Mouse (Mus musculus): Measurements from ENCODE around the gene Fam189a2. TPM values are rescaled to one million over a fixed set of nuclear protein-coding genes. Genes with fewer than 3 reads are reported as not detected.

Fam189a2 gene
- polyA plus RNA-seq (2014; fragmentation: Nextera tagmentation; extraction: Ambion mirVana): 8.3 and 9.3 TPM in 2 replicates

GRCm38 (mm10) chr19:24030871-24031556 is at the start of gene Fam189a2:
Gene Fam189a2, minus strand, starts transcription at chr19:24031019.
- H3K4me1 ChIP-seq (ENCODE audit: control insufficient read depth, insufficient read depth, low read length): peaks cover 8% of the 10 kb centered on the region
- no peaks in the 10 kb centered on the region for H3K36me3 ChIP-seq (ENCODE audit: control insufficient read depth, insufficient read depth, low read length)
- peak within 1 kb of the TSS; percentile 79 for H3K4me2 ChIP-seq
- no peaks in the 10 kb centered on the region for H3K9me3 ChIP-seq (replicated peaks; ENCODE audit: control insufficient read depth, low read length)
- H3K4me3 ChIP-seq (ENCODE audit: low read depth, low read length): peak within 1 kb of the TSS; percentile 74
- H3K9ac ChIP-seq (ENCODE audit: low read depth, low read length): peak within 1 kb of the TSS; percentile 82
- H3K27me3 ChIP-seq (ENCODE audit: control insufficient read depth, insufficient read depth, low read length): peaks cover 4% of the 10 kb centered on the region; the same call in 1 of the 2 replicates
- 1% methylated on average over 29 of the region's 65 CpGs for WGBS (ENCODE audit: insufficient replicate concordance)
- H3K27ac ChIP-seq (ENCODE audit: low read depth, low read length): peak within 1 kb of the TSS; percentile 81
- ATAC-seq (replicated peaks; ENCODE audit: insufficient number of reproducible peaks, low FRiP score, low TSS enrichment): peak; percentile 79

DNA sequence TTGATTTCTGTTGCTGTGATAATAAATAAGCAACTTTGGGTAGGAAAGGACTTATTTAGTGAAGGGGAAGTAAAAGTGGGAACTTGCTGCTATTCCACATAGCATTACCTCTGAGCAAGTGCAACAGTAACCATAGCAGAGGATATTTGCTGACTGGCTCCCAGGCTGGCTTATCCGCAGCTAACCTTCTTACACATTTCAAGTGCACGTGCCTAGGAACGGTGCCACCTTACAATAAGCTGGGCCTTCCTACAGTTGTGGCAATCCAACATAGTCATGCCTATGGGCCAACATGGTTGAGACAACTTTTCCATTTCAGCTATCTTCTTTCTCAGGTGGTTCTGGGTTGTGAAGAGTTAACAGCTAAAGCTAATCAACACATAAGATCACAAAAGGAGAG is 46.8 kb upstream of the Fam189a2 start:
- no peak for ATAC-seq (replicated peaks; ENCODE audit: insufficient number of reproducible peaks, low FRiP score, low TSS enrichment)

DNA sequence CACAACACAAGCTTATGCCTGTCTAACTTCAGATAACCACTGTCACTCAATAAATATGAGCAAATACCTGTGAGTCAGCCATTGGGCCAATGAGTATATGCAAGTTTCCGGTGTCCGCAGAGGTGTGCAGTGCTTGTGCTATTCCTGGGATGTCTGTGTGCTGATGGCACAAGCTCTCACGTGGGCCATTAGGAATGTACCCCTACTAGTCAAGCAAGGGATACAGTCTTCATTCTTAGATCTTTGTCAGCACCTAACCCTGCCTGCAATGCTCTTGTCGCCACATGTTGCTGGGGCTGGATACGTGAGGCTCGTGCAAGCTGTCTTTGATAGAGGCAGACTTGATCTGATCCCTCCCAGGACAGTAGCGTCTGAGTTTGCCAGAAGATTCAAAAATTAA is 45.7 kb upstream of the Fam189a2 start:
- H3K9ac ChIP-seq (ENCODE audit: low read depth, low read length): no peak overlapping the region
- no peak overlapping the region for H3K4me2 ChIP-seq
- no peaks in the 10 kb centered on the region for H3K27me3 ChIP-seq (ENCODE audit: control insufficient read depth, insufficient read depth, low read length)
- H3K4me1 ChIP-seq (ENCODE audit: control insufficient read depth, insufficient read depth, low read length): peaks cover 10% of the 10 kb centered on the region
- no peaks in the 10 kb centered on the region for H3K36me3 ChIP-seq (ENCODE audit: control insufficient read depth, insufficient read depth, low read length)
- 69% methylated on average over 7 of the region's 7 CpGs for WGBS (ENCODE audit: insufficient replicate concordance)
- H3K27ac ChIP-seq (ENCODE audit: low read depth, low read length): no peak overlapping the region
- ATAC-seq (replicated peaks; ENCODE audit: insufficient number of reproducible peaks, low FRiP score, low TSS enrichment): no peak
- no peaks in the 10 kb centered on the region for H3K9me3 ChIP-seq (replicated peaks; ENCODE audit: control insufficient read depth, low read length)
- H3K4me3 ChIP-seq (ENCODE audit: low read depth, low read length): no peak overlapping the region

More for the DNA sequence above, 46.8 kb upstream of the Fam189a2 start:
- WGBS (ENCODE audit: insufficient replicate concordance): 78% methylated on average over 3 of the region's 3 CpGs
- no peak overlapping the region for H3K4me2 ChIP-seq
- H3K27ac ChIP-seq (ENCODE audit: low read depth, low read length): no peak overlapping the region
- peaks cover 10% of the 10 kb centered on the region for H3K4me1 ChIP-seq (ENCODE audit: control insufficient read depth, insufficient read depth, low read length)
- no peak overlapping the region for H3K9ac ChIP-seq (ENCODE audit: low read depth, low read length)
- no peaks in the 10 kb centered on the region for H3K9me3 ChIP-seq (replicated peaks; ENCODE audit: control insufficient read depth, low read length)
- H3K4me3 ChIP-seq (ENCODE audit: low read depth, low read length): no peak overlapping the region
- no peaks in the 10 kb centered on the region for H3K36me3 ChIP-seq (ENCODE audit: control insufficient read depth, insufficient read depth, low read length)
- H3K27me3 ChIP-seq (ENCODE audit: control insufficient read depth, insufficient read depth, low read length): no peaks in the 10 kb centered on the region

- Histone ChIP-seq H3K4me2 (no peak overlapping the region), H3K27ac (ENCODE audit: low read depth, low read length) (no peak overlapping the region), H3K36me3 (ENCODE audit: control insufficient read depth, insufficient read depth, low read length) (no peaks in the 10 kb centered on the region), H3K9ac (ENCODE audit: low read depth, low read length) (no peak overlapping the region), H3K9me3 (replicated peaks; ENCODE audit: control insufficient read depth, low read length) (no peaks in the 10 kb centered on the region), H3K4me1 (ENCODE audit: control insufficient read depth, insufficient read depth, low read length) (peaks cover 10% of the 10 kb centered on the region), H3K27me3 (ENCODE audit: control insufficient read depth, insufficient read depth, low read length) (no peaks in the 10 kb centered on the region), H3K4me3 (ENCODE audit: low read depth, low read length) (no peak overlapping the region)
- 78% methylated on average over 8 of the region's 8 CpGs for WGBS (ENCODE audit: insufficient replicate concordance)
- no peak for ATAC-seq (replicated peaks; ENCODE audit: insufficient number of reproducible peaks, low FRiP score, low TSS enrichment)
Measured at GRCm38 (mm10) chr19:24075927-24076326, 45.1 kb upstream of the Fam189a2 start.

GRCm38 (mm10) chr19:24073155-24073554 is 42.3 kb upstream of the Fam189a2 start:
- no peaks in the 10 kb centered on the region for H3K9me3 ChIP-seq (replicated peaks; ENCODE audit: control insufficient read depth, low read length)
- no peak for ATAC-seq (replicated peaks; ENCODE audit: insufficient number of reproducible peaks, low FRiP score, low TSS enrichment)
- no peak overlapping the region for H3K4me3 ChIP-seq (ENCODE audit: low read depth, low read length)
- H3K27ac ChIP-seq (ENCODE audit: low read depth, low read length): no peak overlapping the region
- no peak overlapping the region for H3K9ac ChIP-seq (ENCODE audit: low read depth, low read length)
- H3K36me3 ChIP-seq (ENCODE audit: control insufficient read depth, insufficient read depth, low read length): no peaks in the 10 kb centered on the region
- 64% methylated on average over 4 of the region's 4 CpGs for WGBS (ENCODE audit: insufficient replicate concordance)
- no peaks in the 10 kb centered on the region for H3K4me1 ChIP-seq (ENCODE audit: control insufficient read depth, insufficient read depth, low read length)
- H3K27me3 ChIP-seq (ENCODE audit: control insufficient read depth, insufficient read depth, low read length): no peaks in the 10 kb centered on the region
- no peak overlapping the region for H3K4me2 ChIP-seq

DNA sequence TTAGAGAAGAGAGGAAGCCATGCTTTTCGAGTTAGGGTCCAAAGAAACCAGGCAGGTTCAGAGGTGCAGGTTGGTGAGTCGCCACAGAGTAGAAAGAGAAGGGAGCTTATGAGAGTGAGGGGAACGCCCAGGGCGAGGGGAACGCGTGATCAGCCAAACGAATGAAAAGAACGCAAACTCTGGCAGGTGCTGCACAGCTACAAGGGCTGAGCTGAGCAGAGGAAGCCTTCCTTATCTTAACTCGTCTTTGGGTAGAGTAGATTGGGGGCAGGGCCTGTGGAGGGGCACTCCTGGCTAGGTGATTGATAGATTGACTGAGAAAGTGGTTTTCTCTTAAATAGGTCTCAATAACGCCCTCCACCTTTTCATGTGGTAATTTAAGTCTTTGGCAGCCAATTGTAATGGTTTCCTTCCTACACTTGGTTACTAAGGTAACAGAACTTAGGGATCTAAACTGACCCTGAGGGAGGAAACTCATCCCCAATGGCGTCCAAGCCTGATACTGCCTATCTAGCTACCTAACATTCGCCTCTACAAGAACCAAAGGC is 33.6 kb upstream of the Fam189a2 start:
- ATAC-seq (replicated peaks; ENCODE audit: insufficient number of reproducible peaks, low FRiP score, low TSS enrichment): no peak

GRCm38 (mm10) chr19:24063585-24063984 is 32.8 kb upstream of the Fam189a2 start:
- no peak overlapping the region for H3K4me2 ChIP-seq
- 73% methylated on average over 4 of the region's 4 CpGs for WGBS (ENCODE audit: insufficient replicate concordance)

More for the DNA sequence above, 33.6 kb upstream of the Fam189a2 start:
- Histone ChIP-seq H3K4me3 (ENCODE audit: low read depth, low read length) (no peak overlapping the region), H3K27me3 (ENCODE audit: control insufficient read depth, insufficient read depth, low read length) (no peaks in the 10 kb centered on the region), H3K9ac (ENCODE audit: low read depth, low read length) (no peak overlapping the region), H3K9me3 (replicated peaks; ENCODE audit: control insufficient read depth, low read length) (no peaks in the 10 kb centered on the region), H3K4me1 (ENCODE audit: control insufficient read depth, insufficient read depth, low read length) (no peaks in the 10 kb centered on the region), H3K27ac (ENCODE audit: low read depth, low read length) (no peak overlapping the region), H3K36me3 (ENCODE audit: control insufficient read depth, insufficient read depth, low read length) (no peaks in the 10 kb centered on the region), H3K4me2 (no peak overlapping the region)
- 53% methylated on average over 12 of the region's 12 CpGs for WGBS (ENCODE audit: insufficient replicate concordance)

DNA sequence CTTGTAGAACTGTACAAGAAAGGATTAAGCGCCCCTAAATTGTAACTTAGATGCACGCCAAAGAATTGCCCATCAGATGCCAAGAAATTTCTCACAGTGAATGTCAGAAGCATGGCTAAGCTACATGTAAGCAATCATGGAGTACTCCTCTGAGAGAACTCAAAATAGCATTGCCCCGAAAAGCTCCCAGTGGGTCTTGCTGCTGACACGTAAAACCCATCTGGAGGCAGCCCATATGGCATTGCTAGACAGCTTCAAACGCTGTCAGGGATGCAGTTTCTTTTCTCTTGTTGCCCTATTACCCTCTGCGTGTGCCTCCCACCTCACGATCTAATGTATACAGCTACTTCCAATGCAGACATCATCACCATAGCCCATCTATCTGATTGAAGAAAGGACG is 28.0 kb upstream of the Fam189a2 start:
- no peak for ATAC-seq (replicated peaks; ENCODE audit: insufficient number of reproducible peaks, low FRiP score, low TSS enrichment)
- no peaks in the 10 kb centered on the region for H3K27me3 ChIP-seq (ENCODE audit: control insufficient read depth, insufficient read depth, low read length)
- H3K36me3 ChIP-seq (ENCODE audit: control insufficient read depth, insufficient read depth, low read length): no peaks in the 10 kb centered on the region
- no peaks in the 10 kb centered on the region for H3K9me3 ChIP-seq (replicated peaks; ENCODE audit: control insufficient read depth, low read length)
- H3K4me2 ChIP-seq: no peak overlapping the region
- H3K4me3 ChIP-seq (ENCODE audit: low read depth, low read length): no peak overlapping the region
- peaks cover 17% of the 10 kb centered on the region for H3K4me1 ChIP-seq (ENCODE audit: control insufficient read depth, insufficient read depth, low read length)
- H3K9ac ChIP-seq (ENCODE audit: low read depth, low read length): no peak overlapping the region
- WGBS (ENCODE audit: insufficient replicate concordance): 75% methylated on average over 8 of the region's 8 CpGs
- 0 out of 2 replicates have a peak overlapping the region, but pooled peaks have one; percentile 5 for H3K27ac ChIP-seq (ENCODE audit: low read depth, low read length)

More at GRCm38 (mm10) chr19:24063585-24063984, 32.8 kb upstream of the Fam189a2 start:
- Histone ChIP-seq H3K27ac (ENCODE audit: low read depth, low read length) (no peak overlapping the region), H3K9me3 (replicated peaks; ENCODE audit: control insufficient read depth, low read length) (no peaks in the 10 kb centered on the region), H3K4me1 (ENCODE audit: control insufficient read depth, insufficient read depth, low read length) (0 out of 2 replicates have a peak, but pooled peaks cover 3% of the 10 kb centered on the region), H3K4me3 (ENCODE audit: low read depth, low read length) (no peak overlapping the region), H3K9ac (ENCODE audit: low read depth, low read length) (no peak overlapping the region), H3K27me3 (ENCODE audit: control insufficient read depth, insufficient read depth, low read length) (no peaks in the 10 kb centered on the region), H3K36me3 (ENCODE audit: control insufficient read depth, insufficient read depth, low read length) (no peaks in the 10 kb centered on the region)
- no peak for ATAC-seq (replicated peaks; ENCODE audit: insufficient number of reproducible peaks, low FRiP score, low TSS enrichment)

Measured in heart, embryonic 11.5 days (tissue).